Mouse (Mus musculus): ENCODE measurements around the gene Mbtps1.

Mbtps1 gene

DNA sequence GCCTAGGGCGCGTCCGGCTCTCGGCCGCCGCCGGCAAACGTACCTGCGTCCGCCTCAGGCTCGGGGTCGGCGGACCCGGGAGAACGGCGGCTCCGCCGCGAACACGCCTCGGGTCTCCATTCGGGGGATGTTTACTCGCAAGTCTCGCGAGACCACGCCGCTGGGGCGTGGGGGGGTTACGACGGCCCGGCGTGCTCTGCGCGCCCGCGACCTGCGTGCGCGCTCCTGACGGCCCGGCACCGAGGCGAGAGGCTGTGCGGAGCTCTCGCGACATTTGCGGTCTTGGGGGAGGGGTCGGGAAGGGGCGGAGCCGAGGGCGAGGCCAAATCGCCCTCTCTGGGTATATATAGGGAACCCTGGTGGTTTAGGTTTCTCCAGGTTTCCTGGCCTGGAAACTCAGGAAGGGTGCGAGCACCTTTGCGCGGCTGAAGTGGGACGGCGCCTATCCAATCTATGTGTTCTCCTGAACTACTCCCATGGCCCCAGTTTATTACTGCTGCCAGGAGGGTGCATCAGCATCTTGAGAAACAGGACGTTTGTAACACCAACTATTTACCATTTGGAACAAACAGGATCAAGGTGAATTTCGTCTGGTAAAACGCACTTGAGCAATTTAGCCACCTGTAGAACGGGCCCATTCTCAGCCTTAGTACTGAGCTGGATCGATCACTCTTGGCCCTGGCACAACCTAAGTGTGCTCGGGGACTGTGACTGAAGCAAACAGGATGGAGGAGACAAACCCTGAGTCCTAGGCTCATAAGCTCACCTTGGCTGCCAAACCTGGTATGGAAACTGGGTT, at the start of gene Mbtps1:
Gene Mbtps1 (minus strand): TSS at position 133 of the 799 bp plus-strand sequence.
- peak; percentile 96 for DNase-seq (ENCODE audit: low read depth, low spot score)

DNA sequence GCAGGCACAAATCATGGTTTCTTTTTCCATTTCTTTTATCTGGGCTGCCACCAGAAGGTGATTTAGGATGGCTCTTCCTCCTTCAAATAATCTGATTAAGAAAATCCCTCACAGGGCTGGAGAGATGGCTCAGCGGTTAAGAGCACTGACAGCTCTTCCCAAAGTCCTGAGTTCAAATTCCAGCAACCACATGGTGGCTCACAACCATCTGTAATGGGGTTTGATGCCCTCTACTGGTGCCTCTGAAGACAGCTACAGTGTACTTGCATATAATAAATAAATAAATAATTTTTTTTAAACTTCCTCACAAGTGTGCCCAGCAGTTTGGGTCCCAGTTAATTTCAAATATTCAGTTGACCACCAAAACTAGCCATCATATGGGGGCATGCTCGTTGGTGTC, 47.7 kb upstream of the Mbtps1 start:
- DNase-seq (ENCODE audit: low read depth, low spot score), result no peak

DNA sequence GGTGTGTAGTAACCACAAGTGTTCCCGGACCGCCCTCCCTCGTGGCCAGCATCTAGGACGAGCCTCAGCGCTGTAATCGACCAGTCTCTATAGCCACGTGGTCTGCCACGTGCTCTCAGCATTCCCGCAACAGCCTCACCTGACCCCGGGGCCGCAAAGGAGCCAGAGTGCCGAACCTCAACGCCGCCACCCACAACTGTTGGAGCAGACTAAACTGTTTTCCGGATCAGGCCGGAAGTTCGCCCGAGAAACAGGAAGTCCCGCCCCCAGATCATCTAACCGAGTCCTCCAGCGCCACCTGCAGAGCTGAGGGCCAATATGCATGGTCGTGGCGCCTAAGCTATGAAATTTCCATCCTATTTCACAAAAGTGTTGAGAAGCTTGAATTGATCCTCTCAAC, 46.5 kb upstream of the Mbtps1 start, which contains the start of gene Taf1c:
Gene Taf1c (minus strand): TSS at position 227 of the 400 bp plus-strand sequence.
- peak; percentile 80 for DNase-seq (ENCODE audit: low read depth, low spot score)

DNA sequence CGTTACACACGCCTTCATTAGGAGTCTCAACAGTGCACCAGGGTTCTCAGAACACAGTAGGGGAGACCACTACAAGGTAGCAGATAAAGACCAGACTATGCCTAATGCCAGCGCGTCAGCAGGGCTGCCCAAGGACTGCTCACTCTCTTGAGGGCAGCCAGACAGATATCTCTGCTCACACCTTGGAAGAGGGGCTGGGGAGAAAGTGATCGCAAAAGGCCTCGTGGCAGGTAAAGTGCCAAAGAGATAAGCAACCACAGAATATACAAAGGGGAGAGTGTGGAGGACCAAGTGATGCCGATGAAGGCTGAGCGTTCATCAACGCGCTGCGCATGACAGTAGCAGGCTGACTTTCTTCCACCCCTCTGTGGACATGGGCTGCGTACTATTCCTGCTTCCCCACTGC, 45.9 kb upstream of the Mbtps1 start:
- no peak for DNase-seq (ENCODE audit: low read depth, low spot score)

DNA sequence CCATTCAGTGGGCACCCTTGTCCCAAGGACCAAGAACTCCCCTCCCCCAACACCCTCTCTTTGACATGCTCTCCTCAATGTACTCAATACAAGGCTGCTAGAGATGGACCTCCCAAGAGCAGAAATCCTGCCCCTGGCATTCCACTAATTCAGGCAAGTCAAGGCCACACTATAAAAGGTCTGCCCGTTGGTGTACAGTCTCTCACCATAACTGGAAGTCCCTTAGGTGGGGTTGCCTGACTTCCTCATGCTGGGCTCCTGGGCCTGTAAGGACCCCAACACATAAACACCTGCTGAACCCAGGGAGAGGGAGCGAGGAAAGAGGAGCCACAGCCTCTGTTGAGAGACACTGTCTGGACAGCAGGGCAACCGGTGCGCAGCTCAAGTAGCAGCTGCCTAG, 45.2 kb upstream of the Mbtps1 start:
- DNase-seq (ENCODE audit: low read depth, low spot score), result no peak

DNA sequence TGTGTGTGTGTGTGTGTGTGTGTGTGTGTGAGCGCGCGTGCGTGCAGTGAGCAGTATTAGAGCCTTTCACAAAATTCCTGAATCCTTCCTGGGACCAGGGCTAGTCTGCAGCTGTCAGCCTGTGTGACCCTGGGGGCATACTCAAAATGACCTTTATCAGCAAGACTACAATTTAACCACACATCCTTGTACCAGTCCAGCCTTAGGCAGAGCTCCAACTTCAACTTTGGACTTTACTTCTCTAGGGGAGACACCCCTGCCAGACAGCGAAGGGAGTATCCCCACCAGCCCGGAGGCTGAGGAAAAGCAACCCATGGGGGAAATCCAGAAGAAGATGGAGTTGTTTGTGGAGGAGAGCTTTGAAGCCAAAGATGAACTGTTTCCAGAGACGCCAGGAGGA, 32.9 kb upstream of the Mbtps1 start:
- DNase-seq (ENCODE audit: low read depth, low spot score), result no peak

DNA sequence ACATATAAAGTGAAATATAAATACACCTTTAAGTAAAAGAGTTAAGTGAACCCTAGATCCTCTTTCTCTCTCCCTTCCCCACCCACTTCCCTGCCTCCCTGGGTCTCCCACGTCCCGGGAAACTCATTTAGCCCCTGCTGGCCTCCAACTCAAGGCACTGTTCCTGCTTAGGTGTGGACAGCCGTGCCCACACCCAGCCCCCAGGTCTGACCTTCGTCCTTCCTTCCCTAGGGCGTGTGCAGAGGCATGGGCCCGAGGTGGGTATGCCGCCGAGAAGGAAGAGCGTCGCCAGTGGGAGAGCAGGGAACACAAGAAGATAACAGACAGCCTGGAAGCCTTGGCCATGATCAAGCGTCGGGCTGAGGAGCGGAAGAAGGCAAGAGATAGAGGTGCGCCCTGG, 31.8 kb upstream of the Mbtps1 start:
- no peak for DNase-seq (ENCODE audit: low read depth, low spot score)

DNA sequence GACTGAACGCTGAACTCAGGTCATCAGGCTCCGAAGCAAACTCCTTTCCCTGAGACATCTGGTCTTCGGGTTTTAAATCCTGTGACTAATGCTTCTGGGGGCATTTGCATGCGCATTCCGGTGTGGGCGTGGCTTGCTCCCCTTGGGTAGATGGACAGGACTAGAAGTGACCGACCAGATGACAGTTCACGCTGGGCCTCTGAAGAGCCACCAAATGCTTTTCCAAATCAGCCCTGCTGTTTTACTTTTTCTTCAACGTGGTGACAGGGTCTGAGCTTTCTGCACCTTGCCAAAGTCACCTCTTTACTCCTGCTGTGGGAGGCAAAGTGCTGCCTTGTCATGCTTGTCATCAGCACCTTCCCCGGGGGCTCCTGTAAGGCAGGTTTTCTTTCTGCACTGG, 30.3 kb upstream of the Mbtps1 start:
- no peak for DNase-seq (ENCODE audit: low read depth, low spot score)

DNA sequence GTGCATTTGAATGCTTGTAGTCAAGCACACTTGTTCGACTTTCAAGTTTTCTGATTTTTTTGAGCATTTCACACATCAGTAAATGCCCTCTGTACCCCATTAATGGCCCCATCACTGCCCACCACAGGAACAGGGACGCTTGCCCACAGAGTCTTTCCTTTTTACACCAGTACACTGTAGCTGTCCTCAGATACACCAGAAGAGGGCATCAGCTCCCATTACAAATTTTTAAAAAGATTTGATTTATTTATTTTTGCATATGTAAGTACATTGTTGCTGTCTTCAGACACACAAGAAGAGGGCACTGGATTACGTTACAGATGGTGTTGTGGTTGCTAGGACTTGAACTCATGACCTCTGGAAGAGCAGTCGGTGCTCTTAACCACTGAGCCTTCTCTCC, 29.8 kb upstream of the Mbtps1 start:
- DNase-seq (ENCODE audit: low read depth, low spot score), result no peak

DNA sequence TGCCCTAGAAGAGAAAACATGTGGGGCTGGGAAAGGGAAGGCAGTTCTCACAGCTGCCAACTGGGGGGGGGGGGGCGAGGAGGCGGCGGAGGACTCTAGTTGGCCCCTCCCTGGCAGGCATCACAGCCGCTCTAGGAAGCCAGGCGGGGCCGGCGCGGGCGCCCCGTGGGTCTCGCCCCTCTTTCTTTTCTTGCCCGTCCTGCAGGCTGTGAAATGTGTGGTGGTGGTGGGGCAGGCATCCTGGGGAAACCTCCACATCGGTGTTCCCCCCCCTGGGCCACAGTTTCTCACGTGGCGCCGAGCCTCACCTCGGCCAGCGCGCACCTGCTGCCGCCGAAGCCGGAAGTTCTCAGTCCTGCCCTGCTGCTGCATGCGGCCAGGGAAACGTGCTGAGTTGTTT, 27.4 kb upstream of the Mbtps1 start:
- DNase-seq (ENCODE audit: low read depth, low spot score), result no peak

DNA sequence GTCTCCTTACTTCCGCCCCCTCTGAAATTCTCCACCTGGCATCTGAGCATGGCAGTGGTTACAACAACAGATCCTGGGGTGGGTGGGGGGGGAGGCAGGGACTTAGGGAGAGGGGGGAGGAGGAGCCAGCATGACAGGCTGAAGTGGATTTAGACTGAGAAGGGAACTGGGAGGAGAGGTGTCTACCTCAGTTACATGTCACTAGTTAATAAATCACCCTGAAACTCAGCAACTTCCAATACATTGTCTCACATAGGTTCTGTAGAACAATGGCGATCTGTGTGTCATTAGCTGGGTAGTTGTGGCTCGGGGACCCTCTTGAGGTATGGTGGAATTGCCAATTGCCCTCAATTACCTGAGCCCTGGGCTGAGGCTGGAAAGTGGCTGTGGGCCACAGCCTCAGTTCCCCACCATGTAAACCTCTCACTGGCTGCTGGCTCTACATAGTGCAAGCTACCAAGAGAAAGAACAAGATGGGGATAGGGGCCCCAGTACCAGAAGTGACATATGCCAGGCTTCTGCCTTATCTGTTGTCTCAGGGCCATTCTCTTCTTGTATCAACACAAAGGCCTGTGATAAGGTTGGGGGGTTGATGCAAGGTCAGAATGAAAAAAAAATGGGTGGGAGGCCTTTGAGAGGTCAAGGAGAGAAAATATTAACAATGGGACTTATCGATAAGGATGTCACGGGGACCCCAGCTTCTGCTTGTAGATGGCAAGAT, 22.1 kb upstream of the Mbtps1 start:
- DNase-seq (ENCODE audit: low read depth, low spot score), result no peak

DNA sequence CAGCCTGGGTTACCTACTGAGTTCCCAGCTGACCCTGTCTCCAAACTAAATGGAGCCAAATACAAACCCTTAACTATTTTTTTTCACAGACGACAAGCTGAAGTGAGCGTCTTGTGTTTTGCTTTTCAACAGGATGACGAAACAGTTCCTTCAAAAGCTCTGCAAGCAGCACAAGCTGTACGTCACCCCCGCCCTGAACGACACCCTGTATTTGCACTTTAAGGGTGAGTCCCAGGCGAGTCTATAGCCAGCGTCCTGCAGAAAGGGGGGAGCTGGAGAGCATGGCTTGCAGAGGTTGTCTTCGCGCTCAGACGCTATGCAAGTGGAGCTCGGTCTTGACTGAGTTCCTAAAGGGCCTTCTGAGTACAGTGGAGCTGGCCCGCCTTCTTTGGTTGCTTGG, 20.6 kb upstream of the Mbtps1 start:
- DNase-seq (ENCODE audit: low read depth, low spot score), result no peak

DNA sequence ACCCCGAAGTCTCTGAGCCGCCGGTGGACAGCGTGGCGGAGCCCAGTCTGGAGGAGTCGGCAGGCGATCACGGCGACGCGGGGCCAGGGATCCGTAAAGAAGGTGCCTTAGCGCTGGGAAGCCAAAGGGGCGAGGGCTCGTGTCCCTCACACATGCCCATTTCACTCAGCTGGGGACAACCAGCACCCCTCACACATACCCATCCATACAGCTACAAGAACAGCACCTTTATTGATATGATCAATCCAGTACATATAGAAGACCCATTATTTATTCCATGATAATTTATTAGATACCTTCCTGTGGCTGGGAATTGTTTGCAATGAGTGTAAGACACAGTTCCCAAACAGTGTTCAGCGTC, 16.8 kb upstream of the Mbtps1 start:
- DNase-seq (ENCODE audit: low read depth, low spot score), result no peak

DNA sequence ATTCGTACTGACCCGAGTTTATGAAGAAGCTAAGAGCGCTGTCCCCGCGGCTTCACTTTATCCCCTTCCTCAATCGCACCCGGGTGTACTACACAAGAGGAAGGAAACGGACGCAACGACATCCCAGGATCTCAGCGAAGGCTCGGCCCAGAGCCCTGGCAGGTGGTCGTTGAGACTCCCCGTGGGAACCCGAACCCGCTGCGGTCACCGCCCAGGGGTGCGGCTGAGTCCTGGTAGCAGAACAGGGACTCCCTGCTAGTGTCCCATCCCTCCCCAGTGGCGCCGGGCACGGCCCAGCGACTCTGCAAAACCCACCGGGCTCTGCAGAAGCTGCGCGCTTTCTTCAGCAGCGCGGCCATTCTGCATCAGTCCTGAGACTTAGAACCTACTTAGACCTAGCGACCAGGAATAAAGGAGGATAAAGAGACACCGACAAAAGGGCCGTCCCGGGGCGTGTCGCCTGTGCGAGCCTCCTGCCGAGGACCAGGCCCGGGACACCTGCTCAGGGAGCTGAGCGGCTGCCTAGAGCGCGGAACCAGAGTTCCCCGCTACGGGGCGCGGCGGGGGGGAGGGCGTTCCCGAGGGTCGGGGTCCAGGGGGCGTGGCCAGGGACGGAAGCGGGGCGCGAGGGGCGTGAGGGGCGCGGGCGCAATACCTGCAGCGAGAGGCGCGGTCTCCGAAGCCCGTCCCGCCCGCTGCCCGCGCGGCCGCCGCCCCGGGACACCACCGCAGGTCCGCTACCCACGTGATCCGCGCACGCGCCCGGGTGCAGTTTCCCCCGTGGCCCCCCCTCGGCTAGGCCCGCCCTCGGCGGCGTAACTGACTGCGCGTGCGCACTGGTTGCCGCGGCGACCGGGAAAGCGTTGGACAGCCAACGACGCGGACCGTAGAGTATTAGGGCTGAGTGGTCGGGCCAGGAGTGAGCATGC, 16.2 kb upstream of the Mbtps1 start, which contains the start of the genes Hsdl1 and Dnaaf1:
Gene Hsdl1 (minus strand): TSS at position 747 of the 929 bp plus-strand sequence.
Gene Dnaaf1 (plus strand): TSS at position 799 of the 929 bp plus-strand sequence.
- peak; percentile 87 for DNase-seq (ENCODE audit: low read depth, low spot score)

DNA sequence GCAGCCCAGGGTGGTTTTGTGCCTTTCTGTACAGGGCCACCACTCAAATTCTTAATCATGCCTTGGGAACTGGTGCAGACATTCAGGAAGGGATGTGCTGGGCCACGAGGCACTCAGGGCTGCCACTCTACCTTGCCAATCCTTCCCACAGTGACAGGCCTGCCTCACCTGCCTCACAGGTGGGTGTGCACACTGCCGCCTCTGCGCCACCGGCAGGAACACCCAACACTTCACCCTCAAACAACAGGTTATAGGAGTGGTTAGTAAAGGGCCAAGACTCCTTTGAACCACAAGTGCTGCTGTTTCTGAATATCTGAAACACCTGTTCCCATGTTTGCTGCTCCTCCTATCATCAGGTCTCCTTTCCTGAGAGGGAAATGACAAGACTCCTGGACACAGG, 13.9 kb upstream of the Mbtps1 start:
- DNase-seq (ENCODE audit: low read depth, low spot score), result no peak

DNA sequence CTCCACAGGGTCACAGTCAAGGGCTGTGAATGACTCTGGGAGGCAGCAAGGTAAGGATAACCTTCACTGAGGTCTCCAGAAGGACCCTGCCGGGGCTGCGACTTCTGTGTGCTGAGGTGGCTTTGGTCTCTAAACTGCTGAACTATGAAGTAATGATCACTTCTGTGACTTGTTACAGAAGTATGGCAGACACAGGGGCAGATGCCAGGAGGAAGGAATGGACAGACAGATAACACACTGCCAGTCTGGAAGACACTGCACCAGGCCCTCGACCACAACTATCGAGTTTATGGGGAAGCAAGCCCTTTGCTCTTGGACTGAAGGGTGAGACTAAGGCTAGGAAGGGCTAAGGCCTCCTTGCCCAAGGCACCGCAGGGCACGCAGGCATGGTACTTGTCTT, 12.6 kb upstream of the Mbtps1 start:
- DNase-seq (ENCODE audit: low read depth, low spot score), result no peak

DNA sequence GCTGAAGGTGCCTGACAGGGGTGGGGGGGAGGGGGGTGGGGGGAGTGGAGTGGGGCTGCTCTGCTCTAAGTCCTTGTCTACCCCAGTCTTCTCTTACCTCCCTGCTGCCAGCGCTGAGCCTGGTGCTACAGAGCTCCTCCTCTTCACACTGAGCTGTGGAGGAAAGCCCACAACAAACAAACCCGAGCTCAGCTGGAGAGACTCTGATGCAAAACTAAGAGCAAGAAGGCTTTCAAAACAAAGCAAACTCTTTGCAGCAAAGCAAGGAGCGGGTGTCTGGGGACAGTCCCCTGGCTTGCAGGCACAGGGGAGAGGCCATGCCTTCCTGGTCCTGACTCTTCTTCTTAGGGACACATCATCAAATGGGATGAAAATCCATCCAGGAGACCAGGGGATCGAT, 11.3 kb upstream of the Mbtps1 start:
- DNase-seq (ENCODE audit: low read depth, low spot score), result no peak

DNA sequence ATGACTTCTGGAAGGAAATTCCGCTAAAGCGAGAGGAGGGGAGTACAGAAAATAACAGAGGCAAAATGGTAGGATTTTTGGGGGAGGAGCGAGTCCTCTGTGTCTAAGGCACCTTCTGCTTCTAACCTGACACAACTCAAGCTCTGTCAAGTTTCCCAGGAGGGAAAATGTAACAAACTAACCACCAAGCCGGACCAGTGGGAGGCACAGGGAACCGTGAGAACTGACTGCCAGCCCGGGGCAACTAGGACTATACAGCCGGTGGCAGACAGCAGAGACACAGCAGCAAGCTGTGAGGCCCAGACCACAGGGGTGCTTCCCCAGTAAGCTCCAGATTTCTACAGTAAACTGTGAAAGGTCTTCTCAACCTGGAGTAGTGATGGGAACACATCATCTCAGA, 10.4 kb upstream of the Mbtps1 start:
- no peak for DNase-seq (ENCODE audit: low read depth, low spot score)

DNA sequence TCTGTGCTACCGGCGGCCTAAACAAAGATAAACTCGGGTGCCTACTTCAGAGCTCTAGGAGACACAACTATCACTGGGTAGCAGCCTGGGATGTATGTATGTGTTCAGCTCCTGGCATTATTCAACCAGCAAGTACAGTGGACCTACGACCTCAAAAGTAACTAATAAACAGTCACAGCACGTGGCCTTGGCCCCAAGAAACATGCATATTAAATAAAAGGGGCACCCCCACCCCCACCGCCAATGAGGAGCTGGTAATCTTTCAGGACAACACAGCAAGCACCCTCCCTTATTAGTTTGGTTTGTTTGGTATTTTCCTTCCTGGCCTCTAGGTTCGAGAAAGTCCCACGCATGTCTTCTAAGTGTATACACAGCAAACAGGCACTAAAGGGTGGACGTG, 9.7 kb upstream of the Mbtps1 start:
- DNase-seq (ENCODE audit: low read depth, low spot score), result no peak

DNA sequence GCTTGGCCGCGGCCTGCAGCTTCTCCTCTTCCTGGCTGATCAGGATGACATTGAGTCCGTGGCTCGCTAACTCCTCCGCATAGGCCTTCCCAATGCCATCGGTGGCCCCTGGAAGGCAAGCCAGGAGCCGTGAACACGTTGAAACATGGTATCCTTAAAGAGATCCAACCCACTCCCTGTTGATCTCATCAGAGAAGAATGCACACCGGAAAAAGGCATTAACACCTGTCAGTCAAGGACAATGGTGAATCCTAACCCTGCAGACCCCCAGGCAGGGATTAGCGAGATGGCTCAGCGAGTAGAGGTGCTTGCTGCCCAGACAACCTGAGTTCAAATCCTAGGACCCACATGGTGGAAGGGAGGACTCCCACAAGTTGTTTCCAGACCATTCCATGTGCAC, 7.8 kb upstream of the Mbtps1 start:
- DNase-seq (ENCODE audit: low read depth, low spot score), result no peak

DNA sequence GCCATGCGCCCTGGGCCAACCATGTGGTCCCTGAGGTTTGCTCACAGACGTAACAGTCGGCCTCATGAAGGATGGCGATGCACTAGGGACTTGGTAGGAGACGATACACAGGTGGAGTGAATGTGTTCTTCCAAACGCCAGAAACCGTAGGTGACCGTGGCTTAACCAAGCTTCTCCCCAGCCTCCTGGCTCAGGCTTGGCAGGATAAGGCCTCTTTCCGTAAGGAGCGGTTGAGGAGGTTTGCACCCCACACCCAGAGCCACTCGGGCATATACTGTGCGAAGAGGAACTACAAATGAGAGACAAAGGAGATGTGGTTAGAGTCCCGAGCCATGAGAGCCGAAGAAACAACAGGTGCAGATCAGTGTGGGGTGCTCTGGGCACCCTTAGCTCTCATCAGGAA, 5.3 kb upstream of the Mbtps1 start:
- DNase-seq (ENCODE audit: low read depth, low spot score), result no peak

DNA sequence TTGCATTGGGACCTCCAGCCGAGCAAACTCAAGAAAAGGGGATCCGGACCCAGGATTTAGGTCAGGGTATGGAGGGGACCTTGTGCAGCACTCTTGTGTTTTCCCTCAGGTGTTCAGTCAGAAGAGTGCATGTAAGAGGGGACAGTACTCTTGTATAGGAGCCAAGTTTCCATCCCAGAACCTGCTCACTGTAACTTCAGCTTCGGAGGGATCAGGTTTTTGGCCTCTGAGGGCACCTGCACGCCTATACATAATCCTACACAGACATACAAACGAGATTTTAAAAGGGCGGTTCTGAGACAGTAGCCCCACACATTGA, 826 bp upstream of the Mbtps1 start:
- DNase-seq (ENCODE audit: low read depth, low spot score), result no peak
